Mouse (Mus musculus) cerebellum, adult 11 months (tissue): ENCODE data around the gene Exoc2.

Experiments used
- DNase-seq: peaks from one replicate; pipeline ENCODE4 v3.0.0; 2022

Exoc2 gene

GRCm38 (mm10) chr13:30814256-30814655, 159.6 kb downstream of the Exoc2 start:
- DNase-seq = no peak

GRCm38 (mm10) chr13:30813464-30813863, 160.4 kb downstream of the Exoc2 start:
- DNase-seq = no peak

- DNase-seq = no peak
Measured at GRCm38 (mm10) chr13:30809240-30809639, 164.7 kb downstream of the Exoc2 start.

GRCm38 (mm10) chr13:30802336-30802955, 171.4 kb downstream of the Exoc2 start:
- no peak for DNase-seq

- DNase-seq = no peak
Measured at GRCm38 (mm10) chr13:30801886-30802285, 172.0 kb downstream of the Exoc2 start.

- no peak for DNase-seq
Measured at GRCm38 (mm10) chr13:30795960-30796359, 177.9 kb downstream of the Exoc2 start.

- DNase-seq = no peak
Measured at GRCm38 (mm10) chr13:30793616-30794015, 180.3 kb downstream of the Exoc2 start.

GRCm38 (mm10) chr13:30793196-30793595, 180.7 kb downstream of the Exoc2 start:
- DNase-seq = no peak

GRCm38 (mm10) chr13:30792741-30793140, 181.2 kb downstream of the Exoc2 start:
- DNase-seq = no peak

GRCm38 (mm10) chr13:30792308-30792707, 181.6 kb downstream of the Exoc2 start:
- DNase-seq = no peak

GRCm38 (mm10) chr13:30790016-30790415, 183.9 kb downstream of the Exoc2 start:
- no peak for DNase-seq

- DNase-seq = no peak
Measured at GRCm38 (mm10) chr13:30788421-30788820, 185.5 kb downstream of the Exoc2 start.

- DNase-seq = no peak
Measured at GRCm38 (mm10) chr13:30787960-30788359, 185.9 kb downstream of the Exoc2 start.

- no peak for DNase-seq
Measured at GRCm38 (mm10) chr13:30787556-30787955, 186.3 kb downstream of the Exoc2 start.

- no peak for DNase-seq
Measured at GRCm38 (mm10) chr13:30787036-30787320, 186.9 kb downstream of the Exoc2 start.

GRCm38 (mm10) chr13:30786235-30787035, 187.5 kb downstream of the Exoc2 start:
- no peak for DNase-seq

GRCm38 (mm10) chr13:30785423-30786040, 188.4 kb downstream of the Exoc2 start:
- DNase-seq = no peak

GRCm38 (mm10) chr13:30782419-30782818, 191.5 kb downstream of the Exoc2 start:
- DNase-seq = no peak

- DNase-seq = no peak
Measured at GRCm38 (mm10) chr13:30781905-30782304, 192.0 kb downstream of the Exoc2 start.

- no peak for DNase-seq
Measured at GRCm38 (mm10) chr13:30777678-30778179, 196.2 kb downstream of the Exoc2 start.

- no peak for DNase-seq
Measured at GRCm38 (mm10) chr13:30776021-30776420, 197.9 kb downstream of the Exoc2 start.

- DNase-seq = no peak
Measured at GRCm38 (mm10) chr13:30767477-30768127, 206.3 kb downstream of the Exoc2 start.
